Mouse (Mus musculus) ovary, postnatal 10 days (tissue): ENCODE measurements around the gene Usp46.
"Not testable (repeated sequence)": the region's sequence is repeated elsewhere in the genome, so short reads cannot be mapped to it uniquely, and the experiment has no call there.

Experiments used
- DNase-seq: peaks from one replicate; pipeline ENCODE4 v3.0.0; 2022; ENCODE audit warnings: low spot score

Gene Usp46

GRCm38 (mm10) chr5:74067831-74068713 is at the start of gene Usp46:
TSS of gene Usp46 (minus strand) at chr5:74068431.
- DNase-seq, result peak; percentile 79

- no peak for DNase-seq
These were observed 45.9 kb upstream of the Usp46 start for GRCm38 (mm10) chr5:74113961-74114689.

GRCm38 (mm10) chr5:74105445-74105844 is 37.2 kb upstream of the Usp46 start:
- no peak for DNase-seq

GRCm38 (mm10) chr5:74101761-74102160 is 33.5 kb upstream of the Usp46 start:
- no peak for DNase-seq

- DNase-seq, result no peak
These were observed 30.8 kb upstream of the Usp46 start for GRCm38 (mm10) chr5:74099046-74099445.

- no peak for DNase-seq
These were observed 29.6 kb upstream of the Usp46 start for GRCm38 (mm10) chr5:74097854-74098220.

- DNase-seq, result no peak
These were observed 29.1 kb upstream of the Usp46 start for GRCm38 (mm10) chr5:74097116-74097853.

GRCm38 (mm10) chr5:74096060-74096459 is 27.8 kb upstream of the Usp46 start:
- DNase-seq, result no peak

- no peak for DNase-seq
These were observed 27.4 kb upstream of the Usp46 start for GRCm38 (mm10) chr5:74095611-74096010.

GRCm38 (mm10) chr5:74094841-74095437 is 26.7 kb upstream of the Usp46 start:
- DNase-seq, result no peak

GRCm38 (mm10) chr5:74093556-74094428 is 25.6 kb upstream of the Usp46 start:
- DNase-seq, result no peak

GRCm38 (mm10) chr5:74092833-74093555 is 24.8 kb upstream of the Usp46 start:
- peak; percentile 69 for DNase-seq

- DNase-seq, result no peak
These were observed 24.2 kb upstream of the Usp46 start for GRCm38 (mm10) chr5:74092481-74092832.

- no peak for DNase-seq
These were observed 21.4 kb upstream of the Usp46 start for GRCm38 (mm10) chr5:74089643-74090042.

- no peak for DNase-seq
These were observed 13.5 kb upstream of the Usp46 start for GRCm38 (mm10) chr5:74081756-74082155.

- no peak for DNase-seq
These were observed 10.8 kb upstream of the Usp46 start for GRCm38 (mm10) chr5:74078861-74079615.

- DNase-seq, result no peak
These were observed 10.2 kb upstream of the Usp46 start for GRCm38 (mm10) chr5:74078400-74078799.

- no peak for DNase-seq
These were observed 9.7 kb upstream of the Usp46 start for GRCm38 (mm10) chr5:74077959-74078358.

- DNase-seq, result no peak
These were observed 8.5 kb upstream of the Usp46 start for GRCm38 (mm10) chr5:74076759-74077158.

GRCm38 (mm10) chr5:74070564-74070963 is 2.3 kb upstream of the Usp46 start:
- not testable (repeated sequence) for DNase-seq
